ENCODE assay signal across 9 mouse cellular contexts in the genomic region with DNA sequence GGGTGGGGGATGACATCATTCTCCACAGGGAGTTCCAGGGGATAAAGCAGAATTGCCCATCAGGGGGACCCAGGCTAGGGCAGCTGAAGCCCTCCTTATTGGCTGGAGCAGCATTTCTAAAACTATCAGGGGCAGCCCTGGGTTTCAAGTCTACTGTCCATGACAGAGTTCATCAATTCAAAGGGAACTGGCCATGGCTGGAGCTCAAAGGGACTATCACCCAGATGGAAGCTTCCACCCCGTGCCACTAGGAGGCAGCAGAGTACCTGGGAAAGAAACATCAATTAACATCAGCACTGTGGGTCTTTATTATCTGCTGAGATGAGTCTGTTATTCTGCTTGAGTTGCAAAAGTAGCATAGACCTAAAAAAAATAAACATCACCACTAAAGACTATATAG.
DNase-seq lines count a peak whose midpoint lies in the region; ATAC-seq and TF ChIP-seq lines count a peak whose summit lies in the region.
"Had no signal": no experiment of that assay in that cellular context is flagged by ENCODE, and none has a peak within 500 bp of the region (broad histone marks: within the 10 kb centered on the region; RNA-seq: fewer than 3 reads in every experiment).

No protein-coding gene starts in this region.

- peak; percentile 54; the same call in 1 of the 2 replicates for ATAC-seq in hindbrain, embryonic 12.5 days (ENCODE audit: low FRiP score)
- ATAC-seq in midbrain, embryonic 12.5 days (ENCODE audit: low FRiP score, low read depth), result peak; percentile 61; the same call in 1 of the 2 replicates

- H3K27ac ChIP-seq in gastrocnemius, adult 2 months, result no peak overlapping the region
- H3K27ac ChIP-seq in hindbrain, embryonic 12.5 days, result no peak overlapping the region
- H3K27ac ChIP-seq in midbrain, embryonic 12.5 days (replicated peaks), result no peak overlapping the region
- H3K27ac ChIP-seq: limb, embryonic 12.5 days had no signal

- H3K27me3 ChIP-seq in hindbrain, embryonic 12.5 days, result no peaks in the 10 kb centered on the region
- H3K27me3 ChIP-seq in midbrain, embryonic 12.5 days, result no peaks in the 10 kb centered on the region
- H3K27me3 ChIP-seq: limb, embryonic 12.5 days had no signal

- H3K4me2 ChIP-seq in hindbrain, embryonic 12.5 days (replicated peaks), result no peak overlapping the region
- H3K4me2 ChIP-seq in midbrain, embryonic 12.5 days (replicated peaks), result no peak overlapping the region
- H3K4me2 ChIP-seq: limb, embryonic 12.5 days had no signal

- 0% methylated on average over 1 of the region's 1 CpGs for WGBS in hindbrain, embryonic 12.5 days
- WGBS in midbrain, embryonic 12.5 days, result 0% methylated on average over 1 of the region's 1 CpGs

- H3K9me3 ChIP-seq in hindbrain, embryonic 12.5 days (replicated peaks), result no peaks in the 10 kb centered on the region
- H3K9me3 ChIP-seq in midbrain, embryonic 12.5 days, result no peaks in the 10 kb centered on the region
- H3K9me3 ChIP-seq: limb, embryonic 12.5 days had no signal

- H3K4me3 ChIP-seq in gastrocnemius, adult 2 months, result no peak overlapping the region
- no peak overlapping the region for H3K4me3 ChIP-seq in hindbrain, embryonic 12.5 days
- no peak overlapping the region for H3K4me3 ChIP-seq in midbrain, embryonic 12.5 days
- H3K4me3 ChIP-seq: limb, embryonic 12.5 days had no signal

- DNase-seq in gastrocnemius, adult 2 months, result peak; percentile 17
- DNase-seq in gastrocnemius, adult 8-10 months (ENCODE audit: low spot score in 2 of 2), result no peak
- DNase-seq in adipocyte (ENCODE audit: low spot score), result peak; percentile 6
- peak; percentile 50 to 75 for DNase-seq in cerebellum, postnatal 4 days (ENCODE audit: low spot score in 2 of 2)
- peak; percentile 55 for DNase-seq in left cerebral cortex, adult 11 months (ENCODE audit: low spot score)
- DNase-seq in thymus, postnatal 10 days (ENCODE audit: low spot score in 2 of 2), result peak; percentile 3 to 43

- intact Hi-C loops in gastrocnemius, adult 2 months (cut with DNase I), result no loop called here

- TF ChIP-seq CTCF in gastrocnemius, adult 2 months (IDR thresholded peaks at IDR 0.05), result peak; percentile 45

- no peaks in the 10 kb centered on the region for H3K36me3 ChIP-seq in hindbrain, embryonic 12.5 days
- H3K36me3 ChIP-seq in midbrain, embryonic 12.5 days, result no peaks in the 10 kb centered on the region
- H3K36me3 ChIP-seq: limb, embryonic 12.5 days had no signal

- no peaks in the 10 kb centered on the region for H3K4me1 ChIP-seq in hindbrain, embryonic 12.5 days
- H3K4me1 ChIP-seq in midbrain, embryonic 12.5 days, result no peaks in the 10 kb centered on the region
- H3K4me1 ChIP-seq: limb, embryonic 12.5 days had no signal

- H3K9ac ChIP-seq in hindbrain, embryonic 12.5 days, result no peak overlapping the region
- H3K9ac ChIP-seq in midbrain, embryonic 12.5 days (replicated peaks), result no peak overlapping the region
- H3K9ac ChIP-seq: limb, embryonic 12.5 days had no signal

Comparison
In these comparisons a context has a peak if more than half of its experiments do, and no peak if none do; other contexts are left out.
1. DNase-seq: peak in gastrocnemius, adult 2 months (single experiment), adipocyte (single experiment), cerebellum, postnatal 4 days (2 of 2), left cerebral cortex, adult 11 months (single experiment) and thymus, postnatal 10 days (2 of 2); none in gastrocnemius, adult 8-10 months (0 of 2).